Mouse (Mus musculus) mouse trophoblast stem cell (cell line): ENCODE measurements around the gene Sfmbt1.

Source experiments
- in situ Hi-C, 2 experiments: fragments of 300-500 bp; cut with MseI, MboI; formaldehyde crosslinking; loops; 2 replicates in 1 of 2; 3 replicates in 1 of 2; pipeline ENCODE4 v1.15.1; 2025

Sfmbt1 gene

DNA sequence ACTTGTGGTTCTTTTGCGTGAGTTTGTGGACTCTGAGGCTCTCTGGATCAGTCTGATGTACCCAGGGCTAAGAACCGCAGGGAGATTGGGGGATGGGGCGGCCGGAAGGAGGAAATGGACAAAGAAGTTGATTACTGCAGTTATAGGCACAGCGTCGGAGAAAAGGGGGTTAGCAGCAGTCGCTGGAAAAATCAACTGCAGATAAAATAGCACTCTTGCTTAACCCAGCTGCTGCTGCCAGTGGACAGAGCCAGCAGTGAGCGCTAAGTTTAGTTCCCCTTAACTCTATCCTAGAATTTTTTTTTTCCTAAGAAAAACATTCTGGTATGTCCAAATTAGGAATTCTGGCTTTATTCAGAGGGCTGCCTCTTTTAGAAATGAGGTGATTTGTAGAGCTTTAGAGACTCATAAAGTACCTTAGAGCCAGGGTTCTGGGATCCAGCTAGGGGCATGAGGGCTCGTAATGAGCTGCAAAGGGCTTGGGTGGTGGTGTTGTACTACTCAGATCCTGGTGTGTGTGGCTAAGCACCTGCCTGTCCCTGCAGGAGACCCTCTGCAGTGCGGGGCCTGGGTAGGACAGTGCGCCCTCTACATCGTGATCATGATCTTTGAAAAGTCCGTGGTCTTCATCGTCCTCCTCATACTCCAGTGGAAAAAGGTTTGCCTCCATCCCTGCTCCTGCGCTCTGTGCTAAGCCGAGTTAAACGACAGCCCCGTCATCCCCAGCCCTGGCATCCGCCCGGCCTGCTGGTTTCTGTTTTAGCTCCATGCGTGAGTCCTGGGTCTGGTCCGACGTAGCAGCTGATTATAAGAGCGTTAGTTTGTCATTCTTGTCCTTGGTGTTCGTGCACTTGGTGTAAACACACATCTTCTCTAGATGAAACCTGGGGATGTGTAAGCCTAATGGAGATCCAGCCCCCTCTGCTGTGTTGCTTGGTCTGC is 155.8 kb downstream of the Sfmbt1 start:
- in situ Hi-C loops, result no loop called here
